Mouse (Mus musculus): ENCODE results near the gene Klrb1b. TPM values are rescaled to one million over a fixed set of nuclear protein-coding genes. Genes with fewer than 3 reads are reported as not detected.
"Not testable (repeated sequence)": the region's sequence is repeated elsewhere in the genome, so short reads cannot be mapped to it uniquely, and the experiment has no call there.

The Klrb1b gene
- total RNA-seq, 1 experiment from 2014 or later: 0.20 TPM

- peak; percentile 18; a peak in 2 of 4 replicates for ATAC-seq (replicated peaks in 1 of 2; ENCODE audit: insufficient read depth in 1 of 2, low FRiP score in 2 of 2, low TSS enrichment in 1 of 2, low read depth in 1 of 2, poor library complexity in 2 of 2, severe bottlenecking in 2 of 2)
These were observed 17.4 kb upstream of the Klrb1b start for GRCm38 (mm10) chr6:128843479-128843992.

GRCm38 (mm10) chr6:128842945-128843478 lies 16.9 kb upstream of the Klrb1b start:
- ATAC-seq (replicated peaks in 1 of 2; ENCODE audit: insufficient read depth in 1 of 2, low FRiP score in 2 of 2, low TSS enrichment in 1 of 2, low read depth in 1 of 2, poor library complexity in 2 of 2, severe bottlenecking in 2 of 2): peak; percentile 51 to 60

GRCm38 (mm10) chr6:128842356-128842944 lies 16.3 kb upstream of the Klrb1b start:
- ATAC-seq (replicated peaks in 1 of 2; ENCODE audit: insufficient read depth in 1 of 2, low FRiP score in 2 of 2, low TSS enrichment in 1 of 2, low read depth in 1 of 2, poor library complexity in 2 of 2, severe bottlenecking in 2 of 2): no peak

DNA sequence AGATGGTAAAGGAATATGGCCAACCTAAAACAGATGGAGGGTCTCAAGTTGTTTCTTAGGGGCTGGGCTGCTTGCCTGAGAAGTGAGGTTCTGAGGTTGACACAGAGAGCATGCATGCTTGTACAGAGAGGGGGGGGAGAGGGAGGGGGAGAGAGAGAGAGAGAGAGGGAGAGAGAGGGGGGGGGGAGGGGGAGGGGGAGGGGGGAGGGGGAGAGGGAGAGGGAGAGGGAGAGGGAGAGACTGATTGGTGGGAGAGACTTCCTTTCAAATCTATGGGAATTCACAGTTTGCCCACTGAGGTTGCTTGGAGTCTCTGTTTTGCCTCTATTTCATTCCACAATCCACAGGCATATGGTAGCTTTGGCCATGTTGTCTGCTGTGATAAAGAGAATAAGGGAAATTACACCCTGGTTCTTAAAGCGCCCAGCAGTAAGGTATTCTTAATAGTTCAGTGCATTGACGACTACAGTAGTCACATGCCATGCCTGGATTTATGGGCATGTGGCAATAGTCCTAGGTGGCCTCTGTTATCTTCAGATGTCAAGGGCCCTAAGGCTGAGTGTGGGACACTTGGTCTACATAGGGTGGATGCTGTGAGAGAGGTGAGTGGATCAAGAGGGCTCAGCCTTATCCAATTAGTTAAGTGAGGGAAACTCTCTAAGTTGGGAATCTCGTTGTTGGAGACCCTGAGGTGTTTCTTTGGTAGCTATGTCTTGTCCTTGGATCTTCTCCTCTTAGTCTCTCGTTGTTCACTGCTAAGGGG lies 15.4 kb upstream of the Klrb1b start:
- no peak for ATAC-seq (replicated peaks in 1 of 2; ENCODE audit: insufficient read depth in 1 of 2, low FRiP score in 2 of 2, low TSS enrichment in 1 of 2, low read depth in 1 of 2, poor library complexity in 2 of 2, severe bottlenecking in 2 of 2)

- not testable (repeated sequence) for ATAC-seq (replicated peaks in 1 of 2; ENCODE audit: insufficient read depth in 1 of 2, low FRiP score in 2 of 2, low TSS enrichment in 1 of 2, low read depth in 1 of 2, poor library complexity in 2 of 2, severe bottlenecking in 2 of 2)
These were observed 14.5 kb upstream of the Klrb1b start for GRCm38 (mm10) chr6:128840669-128841068.

GRCm38 (mm10) chr6:128839921-128840320 lies 13.8 kb upstream of the Klrb1b start:
- ATAC-seq (replicated peaks in 1 of 2; ENCODE audit: insufficient read depth in 1 of 2, low FRiP score in 2 of 2, low TSS enrichment in 1 of 2, low read depth in 1 of 2, poor library complexity in 2 of 2, severe bottlenecking in 2 of 2): no peak

GRCm38 (mm10) chr6:128839266-128839771 lies 13.2 kb upstream of the Klrb1b start:
- peak; percentile 46 to 62 for ATAC-seq (replicated peaks in 1 of 2; ENCODE audit: insufficient read depth in 1 of 2, low FRiP score in 2 of 2, low TSS enrichment in 1 of 2, low read depth in 1 of 2, poor library complexity in 2 of 2, severe bottlenecking in 2 of 2)

DNA sequence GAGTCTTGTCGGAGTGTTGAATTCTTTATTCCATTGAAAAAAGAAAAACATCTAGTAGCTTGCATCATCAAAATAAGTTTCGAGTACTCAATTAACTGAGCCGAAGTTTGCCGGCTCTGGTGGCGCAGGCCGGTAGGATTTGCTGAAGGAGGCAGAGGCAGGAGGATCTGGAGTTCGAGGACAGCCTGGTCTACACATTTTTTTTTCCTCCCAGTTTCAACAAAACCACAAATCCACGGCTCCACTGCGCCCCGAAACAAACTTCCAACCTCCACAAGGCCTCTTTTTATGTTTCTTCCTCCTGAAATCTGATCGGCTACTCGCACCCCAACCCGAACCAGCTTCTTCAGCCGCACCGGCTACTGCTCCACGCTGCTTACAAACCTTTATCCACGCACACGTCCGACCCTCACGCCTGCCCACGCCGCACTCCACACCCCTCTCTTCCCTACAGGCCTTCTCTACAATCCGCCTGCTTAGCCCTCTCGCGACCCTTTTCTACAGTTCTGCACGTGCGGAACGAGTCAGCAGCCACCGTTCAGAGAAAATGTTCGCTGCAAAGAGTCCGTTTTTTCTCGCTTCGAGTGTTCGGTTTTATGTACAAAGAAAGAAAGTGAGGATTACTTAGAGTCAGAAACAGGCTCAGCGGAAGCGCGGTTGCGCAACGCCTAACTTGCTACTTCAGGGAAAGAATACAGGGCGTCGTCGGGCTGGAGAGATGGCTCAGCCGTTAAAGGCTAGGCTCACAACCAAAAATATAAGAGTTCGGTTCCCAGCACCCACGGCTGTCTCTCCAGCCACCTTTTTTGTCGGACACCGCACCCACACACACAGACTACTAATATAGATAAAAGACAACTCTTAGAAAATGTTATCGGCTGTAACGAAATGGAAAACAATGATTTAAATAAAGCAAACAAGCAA lies 12.5 kb upstream of the Klrb1b start:
- ATAC-seq (replicated peaks in 1 of 2; ENCODE audit: insufficient read depth in 1 of 2, low FRiP score in 2 of 2, low TSS enrichment in 1 of 2, low read depth in 1 of 2, poor library complexity in 2 of 2, severe bottlenecking in 2 of 2): peak in 1 of 2 experiments; percentile 16; a peak in 1 of 4 replicates

GRCm38 (mm10) chr6:128837454-128838341 lies 11.6 kb upstream of the Klrb1b start:
- ATAC-seq (replicated peaks in 1 of 2; ENCODE audit: insufficient read depth in 1 of 2, low FRiP score in 2 of 2, low TSS enrichment in 1 of 2, low read depth in 1 of 2, poor library complexity in 2 of 2, severe bottlenecking in 2 of 2): no peak

GRCm38 (mm10) chr6:128836955-128837334 lies 10.8 kb upstream of the Klrb1b start:
- no peak for ATAC-seq (replicated peaks in 1 of 2; ENCODE audit: insufficient read depth in 1 of 2, low FRiP score in 2 of 2, low TSS enrichment in 1 of 2, low read depth in 1 of 2, poor library complexity in 2 of 2, severe bottlenecking in 2 of 2)

DNA sequence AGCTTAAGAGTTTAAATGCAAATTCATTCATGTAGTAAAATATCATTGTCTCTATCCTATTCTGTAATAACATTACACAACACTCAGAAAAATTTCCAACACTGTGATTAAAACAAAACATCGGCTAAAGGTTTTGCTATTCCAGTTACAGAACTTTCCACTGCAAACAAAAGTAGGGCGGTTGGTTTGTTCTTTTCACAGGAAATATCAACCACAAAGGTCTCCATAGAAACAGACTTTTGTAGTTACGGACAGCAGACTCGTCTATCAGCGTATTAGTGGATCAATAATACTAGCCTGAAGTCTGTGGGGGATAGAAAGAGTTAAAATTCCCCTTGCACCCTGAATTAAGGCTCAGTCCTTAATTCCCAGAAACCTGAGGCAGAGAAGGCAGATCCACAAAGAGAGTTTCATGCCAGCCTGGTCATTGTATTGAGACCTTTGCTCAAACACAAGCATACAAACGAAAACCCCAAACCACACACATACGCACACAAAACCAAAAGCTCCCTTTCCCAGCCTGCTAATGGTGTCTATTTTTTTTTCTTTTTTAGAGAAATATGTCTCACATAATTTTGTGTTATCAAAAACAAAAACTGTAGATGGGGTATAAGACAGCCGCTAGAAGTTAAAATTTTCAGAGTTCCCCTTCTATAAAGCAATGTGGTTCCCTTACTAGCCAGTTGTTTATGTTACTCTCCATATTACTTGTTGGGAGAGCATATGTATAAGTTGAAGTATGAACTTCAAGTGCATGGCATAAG lies 10.2 kb upstream of the Klrb1b start:
- ATAC-seq (replicated peaks in 1 of 2; ENCODE audit: insufficient read depth in 1 of 2, low FRiP score in 2 of 2, low TSS enrichment in 1 of 2, low read depth in 1 of 2, poor library complexity in 2 of 2, severe bottlenecking in 2 of 2): peak; percentile 12 to 24; a peak in 2 of 4 replicates

DNA sequence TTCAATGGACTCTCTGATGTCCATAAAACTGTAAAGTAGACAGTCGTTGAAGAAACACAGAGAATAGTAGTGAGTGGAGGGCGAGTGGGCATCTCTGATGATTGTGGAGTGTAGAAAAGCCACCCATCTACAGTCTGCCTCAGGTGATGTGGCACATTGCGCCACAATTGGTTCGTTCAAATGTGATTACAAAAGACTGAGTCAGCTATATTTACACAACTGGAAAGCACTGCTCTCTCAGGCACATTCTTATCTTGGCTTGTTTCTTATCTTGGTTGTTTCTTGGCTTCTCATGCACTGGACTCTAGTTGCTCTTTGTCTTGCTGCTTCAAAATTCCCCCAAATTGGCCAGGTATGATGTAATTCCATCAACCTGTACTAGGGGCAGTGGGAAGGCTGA lies 9.4 kb upstream of the Klrb1b start:
- no peak for ATAC-seq (replicated peaks in 1 of 2; ENCODE audit: insufficient read depth in 1 of 2, low FRiP score in 2 of 2, low TSS enrichment in 1 of 2, low read depth in 1 of 2, poor library complexity in 2 of 2, severe bottlenecking in 2 of 2)

DNA sequence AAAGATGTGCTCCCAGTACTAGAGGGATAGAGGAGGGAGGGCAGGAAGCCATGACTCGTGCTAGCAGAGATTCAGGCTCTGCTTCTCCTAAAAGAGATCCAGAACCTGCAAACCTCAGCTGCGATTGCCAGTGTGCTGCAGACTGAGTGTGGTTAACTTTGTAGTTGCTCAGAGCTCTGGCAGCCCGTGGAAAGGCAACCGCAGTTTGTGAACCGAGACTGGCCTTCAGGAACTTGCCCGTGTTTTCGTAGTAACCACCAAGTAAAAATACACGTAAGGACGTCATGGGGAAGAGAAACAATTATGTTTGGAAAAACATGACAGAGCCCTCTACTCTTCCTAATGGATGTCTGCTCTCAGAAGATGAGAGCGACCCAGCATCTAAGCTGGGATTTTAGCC lies 6.9 kb upstream of the Klrb1b start:
- ATAC-seq (replicated peaks in 1 of 2; ENCODE audit: insufficient read depth in 1 of 2, low FRiP score in 2 of 2, low TSS enrichment in 1 of 2, low read depth in 1 of 2, poor library complexity in 2 of 2, severe bottlenecking in 2 of 2): no peak

DNA sequence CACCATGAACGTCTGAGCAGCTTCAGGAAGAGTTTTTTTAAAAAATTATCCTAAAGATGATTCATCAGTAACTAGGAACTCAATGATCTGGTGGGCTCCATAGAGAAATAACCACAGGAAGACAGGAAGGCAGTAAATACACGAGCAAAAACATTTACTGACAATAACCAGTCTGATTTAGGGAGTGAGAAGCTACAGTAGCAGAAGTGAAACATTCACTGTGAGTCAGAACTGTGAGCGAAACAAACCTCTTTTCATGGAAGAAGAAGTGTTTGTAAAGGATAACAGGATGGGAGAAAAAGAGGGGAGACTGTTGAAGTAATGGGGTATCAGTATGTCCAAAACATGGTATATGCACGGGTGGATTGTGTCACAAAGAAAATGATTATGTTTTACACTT lies 3.7 kb upstream of the Klrb1b start:
- no peak for ATAC-seq (replicated peaks in 1 of 2; ENCODE audit: insufficient read depth in 1 of 2, low FRiP score in 2 of 2, low TSS enrichment in 1 of 2, low read depth in 1 of 2, poor library complexity in 2 of 2, severe bottlenecking in 2 of 2)

DNA sequence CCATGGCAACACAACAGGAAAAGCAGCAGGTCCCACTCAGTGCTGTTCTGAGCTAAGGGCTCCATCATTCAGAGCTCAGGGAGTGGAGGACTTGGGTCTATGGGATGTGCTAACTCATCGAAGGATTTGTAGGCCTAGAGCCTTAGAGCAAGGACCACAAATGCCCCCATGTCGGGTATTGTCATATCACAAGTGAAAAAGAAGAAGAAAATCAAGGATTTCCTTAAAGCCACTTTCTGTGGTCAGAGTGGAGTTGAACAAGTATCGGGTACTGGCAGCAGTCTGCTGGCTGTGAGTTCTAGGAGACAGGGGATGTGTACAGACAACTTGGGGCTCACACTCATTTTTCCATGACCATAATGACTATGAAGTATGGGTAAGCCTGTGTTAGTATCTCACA lies 650 bp upstream of the Klrb1b start:
- no peak for ATAC-seq (replicated peaks in 1 of 2; ENCODE audit: insufficient read depth in 1 of 2, low FRiP score in 2 of 2, low TSS enrichment in 1 of 2, low read depth in 1 of 2, poor library complexity in 2 of 2, severe bottlenecking in 2 of 2)

Data from hematopoietic stem cell, adult 5-6 weeks (primary cell).